Mouse (Mus musculus) liver, postnatal 0 days (tissue): ENCODE measurements around the gene Slfn4. TPM values are rescaled to one million over a fixed set of nuclear protein-coding genes. Genes with fewer than 3 reads are reported as not detected.
"Not testable (repeated sequence)": the region's sequence is repeated elsewhere in the genome, so short reads cannot be mapped to it uniquely, and the experiment has no call there.

Experiments
- ATAC-seq: fragments of 200-750 bp; cut with Nextera tagmentation; 2 replicates; pipeline ENCODE4 v1.8.0; 2017; ENCODE audit warnings: mild to moderate bottlenecking, moderate library complexity
- DNase-seq: peaks from one replicate; pipeline ENCODE4 v3.0.0-alpha.2; 2016
- H3K27ac ChIP-seq: fragments of 300-500 bp; sonication (generic); 2 replicates; pipeline ENCODE4 v1.5.1; 2014; ENCODE audit warnings: antibody characterized with exemption, moderate library complexity, mild to moderate bottlenecking, low read depth
- H3K27me3 ChIP-seq: fragments of 300-500 bp; sonication (generic); 2 replicates; pipeline ENCODE4 v1.6.1; 2014; ENCODE audit warnings: low read length, control low read depth, mixed read lengths; ENCODE audit not compliant: insufficient read depth
- H3K36me3 ChIP-seq: fragments of 300-500 bp; sonication (generic); replicated peaks from 2 replicates; pipeline ENCODE4 v1.6.1; 2014; ENCODE audit warnings: mild to moderate bottlenecking, control low read depth, low read length, moderate library complexity, mixed read lengths; ENCODE audit not compliant: insufficient read depth
- H3K4me1 ChIP-seq: fragments of 300-500 bp; sonication (generic); 2 replicates; pipeline ENCODE4 v1.6.1; 2014; ENCODE audit warnings: antibody characterized with exemption, mild to moderate bottlenecking, control low read depth; ENCODE audit not compliant: insufficient read depth
- H3K4me2 ChIP-seq: fragments of 300-500 bp; sonication (generic); 2 replicates; pipeline ENCODE4 v1.6.1; 2014; ENCODE audit warnings: low read depth, mild to moderate bottlenecking, low read length, moderate library complexity, mixed read lengths
- H3K4me3 ChIP-seq: fragments of 300-500 bp; sonication (generic); 2 replicates; pipeline ENCODE4 v1.5.1; 2014; ENCODE audit warnings: low read depth, low read length
- H3K9ac ChIP-seq: fragments of 300-500 bp; sonication (generic); replicated peaks from 2 replicates; pipeline ENCODE4 v1.6.1; 2014; ENCODE audit warnings: mild to moderate bottlenecking, moderate library complexity
- H3K9me3 ChIP-seq: fragments of 300-500 bp; sonication (generic); 2 replicates; pipeline ENCODE4 v1.6.1; 2016; ENCODE audit warnings: mild to moderate bottlenecking, control low read depth, low read length, mixed read lengths
- CTCF ChIP-seq: sonication (generic); IDR thresholded peaks from 2 replicates; pipeline ENCODE4 v1.5.1; 2016; ENCODE audit warnings: antibody characterized with exemption, low read depth
- EP300 ChIP-seq: IDR thresholded peaks from 2 replicates; pipeline ENCODE4 v1.6.1; 2016; ENCODE audit warnings: antibody characterized with exemption, low read depth, mild to moderate bottlenecking
- WGBS: fragments of 180-500 bp; shearing (Covaris S2); extraction: QIAGEN DNeasy Blood & Tissue Kit; methylation state at CpG from one replicate; pipeline ENCODE4 v1.1.7; 2014; ENCODE audit not compliant: insufficient replicate concordance; 5-methylcytosine and 5-hydroxymethylcytosine counted together
- polyA plus RNA-seq: library from polyadenylated mRNA; unstranded; fragments of >200 nt; fragmentation: Nextera tagmentation; extraction: Ambion mirVana; gene quantifications from 2 replicates; pipeline ENCODE4 v1.2.1, GENCODE M21; 2015

Slfn4 gene
- 2.7 and 3.1 TPM in 2 replicates for polyA plus RNA-seq

DNA sequence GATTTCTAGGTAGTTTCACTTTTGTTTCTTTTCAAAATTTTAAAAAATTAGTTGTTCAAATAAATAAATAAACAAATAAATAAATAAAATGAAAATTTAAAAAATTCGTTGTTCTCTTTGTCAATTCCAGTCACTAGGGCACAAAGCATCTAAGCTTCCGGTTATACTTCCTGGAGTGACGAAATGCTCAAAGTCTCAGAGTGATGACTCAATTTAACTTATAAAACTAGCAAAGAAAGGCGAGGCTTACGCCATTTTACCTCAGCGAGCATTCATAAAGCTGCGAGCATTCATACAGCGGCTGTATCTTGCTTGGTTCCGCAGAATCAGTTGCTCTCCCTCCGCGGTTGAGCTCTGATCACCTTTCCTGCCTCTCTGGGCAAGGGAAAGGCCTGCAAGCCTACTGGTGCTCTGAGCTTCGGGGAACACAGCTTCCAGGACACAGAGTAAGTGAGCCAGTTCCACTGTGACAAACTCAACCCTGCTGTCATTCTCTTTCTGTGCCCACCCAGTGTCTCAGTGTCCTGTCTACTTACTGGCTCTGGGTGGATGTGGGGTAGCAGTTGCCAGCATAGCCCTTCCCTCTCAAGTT lies at the start of gene Slfn4:
TSS of gene Slfn4 (plus strand) at position 239 of the 592 bp plus-strand sequence.
- no peak for ATAC-seq
- Histone ChIP-seq H3K4me3 (peak within 1 kb of the TSS; percentile 8), H3K27me3 (no peaks in the 10 kb centered on the region), H3K36me3 (no peaks in the 10 kb centered on the region), H3K9ac (no peak within 1 kb of the TSS), H3K4me2 (no peak within 1 kb of the TSS), H3K27ac (0 out of 2 replicates have a peak within 1 kb of the TSS, but pooled peaks have one; percentile 12), H3K4me1 (no peaks in the 10 kb centered on the region), H3K9me3 (no peaks in the 10 kb centered on the region)
- TF ChIP-seq EP300 (no peak), CTCF (no peak)
- DNase-seq, result no peak
- WGBS, result 78% methylated on average over 12 of the region's 12 CpGs

GRCm38 (mm10) chr11:83125633-83126032 lies 49.4 kb upstream of the Slfn4 start:
- H3K27me3 ChIP-seq, H3K4me2 ChIP-seq, ATAC-seq, H3K36me3 ChIP-seq, H3K4me3 ChIP-seq, H3K4me1 ChIP-seq, H3K9me3 ChIP-seq, H3K9ac ChIP-seq, H3K27ac ChIP-seq, DNase-seq: not testable (repeated sequence)
- WGBS, result 40% methylated on average over 1 of the region's 1 CpGs

DNA sequence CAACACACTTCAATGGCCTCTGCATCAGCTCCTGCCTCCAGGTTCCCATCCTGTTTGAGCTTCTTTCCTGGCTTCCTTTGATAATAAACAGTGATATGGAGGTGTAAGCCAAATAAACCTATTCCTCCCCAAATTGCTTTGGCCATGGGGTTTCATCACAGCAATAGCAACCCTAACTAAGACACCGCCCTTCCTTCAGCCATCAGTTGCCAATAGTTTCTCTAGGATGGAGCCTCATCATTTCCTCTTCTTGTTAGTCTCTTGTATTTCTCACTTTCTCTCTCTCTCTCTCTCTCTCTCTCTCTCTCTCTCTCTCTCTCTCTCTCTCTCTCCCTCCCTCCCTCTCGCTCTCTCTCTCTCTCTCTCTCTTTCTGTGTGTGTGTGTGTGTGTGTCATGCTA lies 37.7 kb upstream of the Slfn4 start:
- ATAC-seq, H3K27me3 ChIP-seq, H3K4me1 ChIP-seq, H3K9me3 ChIP-seq, H3K4me3 ChIP-seq, H3K27ac ChIP-seq, H3K4me2 ChIP-seq, H3K36me3 ChIP-seq, DNase-seq, H3K9ac ChIP-seq: not testable (repeated sequence)
- WGBS, result 67% methylated on average over 1 of the region's 2 CpGs

GRCm38 (mm10) chr11:83148939-83149338 lies 26.0 kb upstream of the Slfn4 start:
- not testable (repeated sequence) for H3K9me3 ChIP-seq, H3K4me2 ChIP-seq, H3K9ac ChIP-seq, ATAC-seq, H3K4me1 ChIP-seq, H3K36me3 ChIP-seq, H3K27ac ChIP-seq, H3K27me3 ChIP-seq, DNase-seq, H3K4me3 ChIP-seq
- WGBS, result no CpG with 5 or more reads among the region's 1 CpGs

- DNase-seq, result peak; percentile 63
- peak within 1 kb of the TSS; percentile 84 for H3K4me2 ChIP-seq
Measured at GRCm38 (mm10) chr11:83191134-83191893, 16.3 kb downstream of the Slfn4 start, which contains the start of gene Slfn3. Gene Slfn3, plus strand, starts transcription at chr11:83191330.

GRCm38 (mm10) chr11:83192001-83192400 lies 17.0 kb downstream of the Slfn4 start:
- TF ChIP-seq CTCF (peak; percentile 90), EP300 (no peak)
- DNase-seq, result peak; percentile 36
- ATAC-seq, result peak; percentile 90
- peaks cover 9% of the 10 kb centered on the region; the same call in 1 of the 2 replicates for H3K4me1 ChIP-seq
- H3K27me3 ChIP-seq, result no peaks in the 10 kb centered on the region
- H3K36me3 ChIP-seq, result no peaks in the 10 kb centered on the region
- H3K4me2 ChIP-seq, result peak overlapping the region; percentile 84
- H3K4me3 ChIP-seq, result peak overlapping the region; percentile 47
- peak overlapping the region; percentile 72; the same call in 1 of the 2 replicates for H3K27ac ChIP-seq
- H3K9me3 ChIP-seq, result no peaks in the 10 kb centered on the region
- WGBS, result 14% methylated on average over 3 of the region's 3 CpGs
- H3K9ac ChIP-seq, result peak overlapping the region; percentile 69

More at GRCm38 (mm10) chr11:83191134-83191893, 16.3 kb downstream of the Slfn4 start, which contains the start of gene Slfn3:
- H3K9ac ChIP-seq, result peak within 1 kb of the TSS; percentile 69
- peak; percentile 50 for ATAC-seq
- 27% methylated on average over 12 of the region's 12 CpGs for WGBS
- H3K9me3 ChIP-seq, result no peaks in the 10 kb centered on the region
- H3K27me3 ChIP-seq, result no peaks in the 10 kb centered on the region
- no peak for TF ChIP-seq EP300
- no peak for TF ChIP-seq CTCF
- H3K36me3 ChIP-seq, result no peaks in the 10 kb centered on the region
- H3K4me1 ChIP-seq, result peaks cover 9% of the 10 kb centered on the region; the same call in 1 of the 2 replicates
- peak within 1 kb of the TSS; percentile 47 for H3K4me3 ChIP-seq
- H3K27ac ChIP-seq, result peak within 1 kb of the TSS; percentile 72; the same call in 1 of the 2 replicates
